Mouse (Mus musculus) T-helper 1 cell (primary cell): Measurements from ENCODE around the gene Btbd3.

ENCODE experiments used
- in situ Hi-C: fragments of 300-600 bp; cut with MboI, MseI; formaldehyde crosslinking; loops from one replicate; pipeline ENCODE4 v1.15.1; 2025; ENCODE audit warnings: high pct_unique_total_duplicates

Btbd3 gene

GRCm38 (mm10) chr2:138531160-138531967 lies 275.0 kb downstream of the Btbd3 start:
- in situ Hi-C loops, result loop anchor here (10.0 kb wide), 1 partner anchor 1867 kb away; no protein-coding TSS in a partner anchor

- in situ Hi-C loops, result loop anchor here (10.0 kb wide), 1 partner anchor 1867 kb away; no protein-coding TSS in a partner anchor
Measured at GRCm38 (mm10) chr2:138531992-138532391, 275.6 kb downstream of the Btbd3 start.

- in situ Hi-C loops, result loop anchor here (10.0 kb wide), 1 partner anchor 1875 kb away; no protein-coding TSS in a partner anchor
Measured at GRCm38 (mm10) chr2:138539655-138540054, 283.3 kb downstream of the Btbd3 start.

- in situ Hi-C loops, result no loop called here
Measured at GRCm38 (mm10) chr2:138548990-138549389, 292.6 kb downstream of the Btbd3 start.

GRCm38 (mm10) chr2:138551516-138551915 lies 295.2 kb downstream of the Btbd3 start:
- in situ Hi-C loops, result no loop called here

- in situ Hi-C loops, result no loop called here
Measured at GRCm38 (mm10) chr2:138555106-138555862, 298.9 kb downstream of the Btbd3 start.

- in situ Hi-C loops, result no loop called here
Measured at GRCm38 (mm10) chr2:138585930-138586329, 329.6 kb downstream of the Btbd3 start.

GRCm38 (mm10) chr2:138587335-138587734 lies 331.0 kb downstream of the Btbd3 start:
- in situ Hi-C loops, result no loop called here

GRCm38 (mm10) chr2:138587795-138588545 lies 331.6 kb downstream of the Btbd3 start:
- in situ Hi-C loops, result no loop called here

GRCm38 (mm10) chr2:138589105-138589504 lies 332.7 kb downstream of the Btbd3 start:
- in situ Hi-C loops, result no loop called here

GRCm38 (mm10) chr2:138590307-138590706 lies 333.9 kb downstream of the Btbd3 start:
- in situ Hi-C loops, result no loop called here

- in situ Hi-C loops, result no loop called here
Measured at GRCm38 (mm10) chr2:138612361-138612760, 356.0 kb downstream of the Btbd3 start.

GRCm38 (mm10) chr2:138617501-138617900 lies 361.1 kb downstream of the Btbd3 start:
- in situ Hi-C loops, result no loop called here
